Mouse (Mus musculus) left cerebral cortex, postnatal 36 days (tissue): ENCODE measurements around the gene Ppp2r3a. TPM values are rescaled to one million over a fixed set of nuclear protein-coding genes. Genes with fewer than 3 reads are reported as not detected.

Experiments
- total RNA-seq, 2 experiments: library from RNA; stranded (reverse); gene quantifications; 2 replicates each; pipeline ENCODE4 v1.2.3; 2021

Ppp2r3a gene
- total RNA-seq, 2 experiments from 2014 or later: 20.4 to 22.3 TPM

Other genes starting within 250 kb of the Ppp2r3a start
- 10 to 100 TPM; 37.6 to 44.2 TPM for gene Pccb, start 216.9 kb downstream of the Ppp2r3a start, total RNA-seq
- 10 to 100 TPM; 61.5 to 63.2 TPM for gene Msl2, start 177.7 kb downstream of the Ppp2r3a start, total RNA-seq